Mouse (Mus musculus): ENCODE results near the gene Cd79b. TPM values are rescaled to one million over a fixed set of nuclear protein-coding genes. Genes with fewer than 3 reads are reported as not detected.
A peak's percentile ranks its signal among the peaks of the same experiment; 100 is the strongest.
"Not testable (repeated sequence)": the region's sequence is repeated elsewhere in the genome, so short reads cannot be mapped to it uniquely, and the experiment has no call there.

The Cd79b gene
- polyA plus RNA-seq (2015; fragmentation: Nextera tagmentation; extraction: Ambion mirVana): 3.5 and 3.7 TPM in 2 replicates

DNA sequence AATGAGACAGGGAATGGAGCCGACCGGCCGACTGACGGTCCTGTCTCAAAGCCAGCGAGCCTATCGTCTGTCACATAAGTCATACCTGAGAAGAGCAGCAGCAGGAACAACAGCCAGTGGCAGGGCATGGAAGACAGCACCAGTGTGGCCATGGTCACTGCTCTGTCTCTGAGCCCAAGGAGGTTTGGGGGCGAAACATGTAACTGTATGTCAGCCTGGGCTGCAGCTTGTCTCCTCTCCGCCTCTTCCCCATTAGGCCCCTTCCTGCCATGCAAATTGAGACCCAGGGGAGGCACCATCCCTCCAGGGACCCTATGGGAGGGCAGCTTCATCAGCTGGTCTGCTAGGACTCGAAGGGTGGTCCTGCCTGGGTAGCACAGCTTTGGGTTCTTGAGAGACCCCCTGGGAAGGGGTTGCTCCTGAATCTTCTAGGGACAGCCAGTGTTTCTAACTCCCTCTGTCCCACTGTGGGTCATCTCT, at the start of gene Cd79b:
TSS of gene Cd79b (minus strand) at position 430 of the 480 bp plus-strand sequence.
- H3K4me1 ChIP-seq: 0 out of 2 replicates have a peak, but pooled peaks cover 16% of the 10 kb centered on the region
- H3K27me3 ChIP-seq (replicated peaks): no peaks in the 10 kb centered on the region
- H3K4me2 ChIP-seq: no peak within 1 kb of the TSS
- no peak within 1 kb of the TSS for H3K27ac ChIP-seq
- no peak for ATAC-seq (ENCODE audit: insufficient read depth, low FRiP score, low read depth)
- 61% methylated on average over 9 of the region's 9 CpGs for WGBS
- no peaks in the 10 kb centered on the region for H3K36me3 ChIP-seq
- no peaks in the 10 kb centered on the region for H3K9me3 ChIP-seq
- H3K4me3 ChIP-seq (replicated peaks): no peak within 1 kb of the TSS
- H3K9ac ChIP-seq: no peak within 1 kb of the TSS

DNA sequence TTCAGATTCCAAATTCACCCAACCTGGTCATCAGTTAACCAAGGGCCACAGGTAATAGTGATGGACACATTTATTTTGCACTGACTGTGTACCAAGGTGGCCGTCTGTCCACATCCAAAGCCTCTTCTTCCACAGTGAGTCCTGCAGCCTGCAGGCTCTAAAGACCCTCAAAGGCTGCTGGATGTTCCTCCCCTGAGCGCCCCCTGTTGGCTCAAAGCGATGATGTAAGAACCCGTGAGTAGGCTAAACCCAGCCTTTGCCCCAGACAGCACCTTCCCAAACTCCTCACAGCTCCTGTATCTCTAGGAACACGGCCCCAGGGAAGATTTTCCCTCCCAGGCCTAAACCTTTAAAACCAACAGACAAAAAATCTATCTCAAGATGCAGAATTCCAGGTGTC, 44.8 kb upstream of the Cd79b start:
- 26% methylated on average over 5 of the region's 5 CpGs for WGBS
- Histone ChIP-seq H3K4me3 (replicated peaks) (no peak overlapping the region), H3K9ac (no peak overlapping the region), H3K36me3 (no peaks in the 10 kb centered on the region), H3K27ac (no peak overlapping the region), H3K9me3 (no peaks in the 10 kb centered on the region), H3K27me3 (replicated peaks) (no peaks in the 10 kb centered on the region; the same call in 1 of the 2 replicates), H3K4me2 (no peak overlapping the region), H3K4me1 (0 out of 2 replicates have a peak, but pooled peaks cover 4% of the 10 kb centered on the region)
- ATAC-seq (ENCODE audit: insufficient read depth, low FRiP score, low read depth): no peak

DNA sequence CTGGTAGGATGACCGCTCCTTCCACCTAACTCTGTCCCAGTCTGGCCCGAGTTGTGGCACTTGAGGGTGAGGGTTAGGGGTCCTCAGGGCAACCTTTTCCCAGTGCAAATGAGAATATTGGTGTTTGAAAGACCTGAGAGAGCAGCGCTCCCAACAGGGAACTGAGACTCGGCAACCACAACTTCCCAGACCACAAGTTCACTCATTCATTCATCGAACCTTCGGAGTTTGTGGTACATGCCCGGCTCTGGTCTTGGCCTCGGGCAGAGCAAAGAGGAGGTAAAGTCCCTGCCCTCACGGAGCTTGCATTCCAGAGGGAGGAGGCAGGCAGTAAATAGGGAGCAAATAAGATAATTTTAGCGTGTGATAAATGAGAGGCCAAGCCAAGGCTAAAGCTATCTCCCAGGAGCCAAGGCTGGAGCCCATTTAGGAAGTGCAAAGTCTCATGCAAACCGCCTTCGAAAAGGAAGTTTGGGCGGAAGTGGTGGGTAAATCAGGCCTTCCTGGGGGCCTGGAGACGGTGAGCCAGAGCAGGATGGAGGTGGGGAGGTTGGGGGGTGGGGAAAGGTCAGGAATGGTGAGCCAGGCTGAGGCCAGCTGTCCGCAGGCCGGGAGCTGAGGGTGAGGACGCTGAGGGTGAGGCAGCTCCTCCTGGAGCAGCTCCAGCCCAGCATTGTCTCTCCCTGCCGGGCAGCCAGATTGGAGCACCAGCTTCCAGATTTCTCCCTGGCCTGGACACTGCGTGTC, 41.0 kb upstream of the Cd79b start:
- no peak for ATAC-seq (ENCODE audit: insufficient read depth, low FRiP score, low read depth)
- H3K4me1 ChIP-seq: 0 out of 2 replicates have a peak, but pooled peaks cover 4% of the 10 kb centered on the region
- H3K36me3 ChIP-seq: no peaks in the 10 kb centered on the region
- H3K9me3 ChIP-seq: no peaks in the 10 kb centered on the region
- no peak overlapping the region for H3K9ac ChIP-seq
- no peak overlapping the region for H3K27ac ChIP-seq
- WGBS: 46% methylated on average over 19 of the region's 19 CpGs
- no peaks in the 10 kb centered on the region; the same call in 1 of the 2 replicates for H3K27me3 ChIP-seq (replicated peaks)
- no peak overlapping the region for H3K4me3 ChIP-seq (replicated peaks)
- no peak overlapping the region for H3K4me2 ChIP-seq

GRCm38 (mm10) chr11:106354181-106354580, 39.6 kb upstream of the Cd79b start:
- H3K27ac ChIP-seq: no peak overlapping the region
- no peak overlapping the region for H3K4me3 ChIP-seq (replicated peaks)
- H3K4me1 ChIP-seq: 0 out of 2 replicates have a peak, but pooled peaks cover 4% of the 10 kb centered on the region
- no peak overlapping the region for H3K9ac ChIP-seq
- H3K36me3 ChIP-seq: no peaks in the 10 kb centered on the region
- H3K27me3 ChIP-seq (replicated peaks): no peaks in the 10 kb centered on the region
- no peaks in the 10 kb centered on the region for H3K9me3 ChIP-seq
- H3K4me2 ChIP-seq: no peak overlapping the region
- ATAC-seq (ENCODE audit: insufficient read depth, low FRiP score, low read depth): no peak
- WGBS: 39% methylated on average over 1 of the region's 1 CpGs

- no peak within 1 kb of the TSS for H3K4me2 ChIP-seq
- no peaks in the 10 kb centered on the region for H3K27me3 ChIP-seq (replicated peaks)
- H3K36me3 ChIP-seq: no peaks in the 10 kb centered on the region
- H3K4me1 ChIP-seq: 0 out of 2 replicates have a peak, but pooled peaks cover 4% of the 10 kb centered on the region
- H3K4me3 ChIP-seq (replicated peaks): no peak within 1 kb of the TSS
- no peaks in the 10 kb centered on the region for H3K9me3 ChIP-seq
- H3K9ac ChIP-seq: no peak within 1 kb of the TSS
- no peak within 1 kb of the TSS for H3K27ac ChIP-seq
- 83% methylated on average over 12 of the region's 12 CpGs for WGBS
- ATAC-seq (ENCODE audit: insufficient read depth, low FRiP score, low read depth): no peak
These were observed 38.6 kb upstream of the Cd79b start, which contains the start of gene Scn4a for GRCm38 (mm10) chr11:106353188-106353587. TSS of gene Scn4a (minus strand) at chr11:106353288.

DNA sequence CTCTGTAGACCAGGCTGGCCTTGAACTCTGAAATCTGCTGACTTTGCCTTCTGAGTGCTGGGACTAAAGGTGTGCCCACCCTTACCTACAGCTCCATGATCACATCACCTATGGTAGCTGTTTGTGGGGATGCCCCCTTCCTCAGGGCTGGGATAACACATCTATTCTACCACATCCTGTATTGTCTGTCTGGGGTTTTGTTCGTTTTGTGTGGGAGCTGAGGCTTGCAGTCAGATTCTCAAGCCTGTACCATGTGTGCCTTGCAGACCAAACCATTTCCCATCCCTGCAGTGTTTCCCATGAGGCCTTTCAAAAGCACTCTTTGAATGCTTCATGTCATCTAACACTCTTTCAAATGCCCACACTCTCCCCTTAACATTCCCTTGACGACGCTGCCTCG, 37.4 kb upstream of the Cd79b start:
- Histone ChIP-seq H3K36me3 (no peaks in the 10 kb centered on the region), H3K4me1 (0 out of 2 replicates have a peak, but pooled peaks cover 4% of the 10 kb centered on the region), H3K27me3 (replicated peaks) (no peaks in the 10 kb centered on the region), H3K4me3 (replicated peaks) (no peak overlapping the region), H3K27ac (no peak overlapping the region), H3K4me2 (no peak overlapping the region), H3K9me3 (no peaks in the 10 kb centered on the region), H3K9ac (no peak overlapping the region)
- 81% methylated on average over 4 of the region's 4 CpGs for WGBS
- ATAC-seq (ENCODE audit: insufficient read depth, low FRiP score, low read depth): no peak

- no peaks in the 10 kb centered on the region for H3K36me3 ChIP-seq
- H3K27ac ChIP-seq: no peak overlapping the region
- no peak for ATAC-seq (ENCODE audit: insufficient read depth, low FRiP score, low read depth)
- H3K27me3 ChIP-seq (replicated peaks): no peaks in the 10 kb centered on the region
- 64% methylated on average over 3 of the region's 3 CpGs for WGBS
- H3K9ac ChIP-seq: no peak overlapping the region
- H3K4me2 ChIP-seq: no peak overlapping the region
- no peaks in the 10 kb centered on the region for H3K9me3 ChIP-seq
- no peak overlapping the region for H3K4me3 ChIP-seq (replicated peaks)
- 0 out of 2 replicates have a peak, but pooled peaks cover 4% of the 10 kb centered on the region for H3K4me1 ChIP-seq
These were observed 36.7 kb upstream of the Cd79b start for GRCm38 (mm10) chr11:106351253-106351652.

DNA sequence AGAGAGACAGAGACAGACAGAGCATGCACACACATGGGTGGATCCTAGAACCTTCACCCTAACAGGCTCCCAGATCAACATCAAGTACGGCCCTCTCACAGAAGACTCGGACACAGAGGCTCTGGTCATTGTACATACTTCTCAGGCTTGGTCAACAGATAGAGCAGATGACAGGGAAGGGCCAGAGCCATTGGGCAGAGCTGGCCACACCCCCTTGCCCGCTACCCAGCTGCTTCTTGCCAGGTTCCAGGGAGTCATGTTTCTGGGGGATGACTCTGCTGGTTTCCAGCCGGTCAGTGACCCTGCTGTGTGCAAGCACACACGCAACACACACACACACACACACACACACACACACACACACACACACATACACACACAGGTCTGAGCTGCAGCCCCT, 36.3 kb upstream of the Cd79b start:
- Histone ChIP-seq H3K27ac (no peak overlapping the region), H3K9me3 (no peaks in the 10 kb centered on the region), H3K4me1 (0 out of 2 replicates have a peak, but pooled peaks cover 3% of the 10 kb centered on the region), H3K4me2 (no peak overlapping the region), H3K27me3 (replicated peaks) (no peaks in the 10 kb centered on the region), H3K36me3 (no peaks in the 10 kb centered on the region), H3K9ac (no peak overlapping the region), H3K4me3 (replicated peaks) (no peak overlapping the region)
- ATAC-seq (ENCODE audit: insufficient read depth, low FRiP score, low read depth): no peak
- WGBS: 55% methylated on average over 5 of the region's 5 CpGs

- ATAC-seq (ENCODE audit: insufficient read depth, low FRiP score, low read depth): no peak
- Histone ChIP-seq H3K4me2 (no peak overlapping the region), H3K27me3 (replicated peaks) (no peaks in the 10 kb centered on the region), H3K36me3 (no peaks in the 10 kb centered on the region), H3K9me3 (no peaks in the 10 kb centered on the region), H3K27ac (no peak overlapping the region), H3K9ac (no peak overlapping the region), H3K4me1 (no peaks in the 10 kb centered on the region; the same call in 1 of the 2 replicates), H3K4me3 (replicated peaks) (no peak overlapping the region)
- 71% methylated on average over 6 of the region's 6 CpGs for WGBS
These were observed 35.2 kb upstream of the Cd79b start for GRCm38 (mm10) chr11:106349772-106350171.

DNA sequence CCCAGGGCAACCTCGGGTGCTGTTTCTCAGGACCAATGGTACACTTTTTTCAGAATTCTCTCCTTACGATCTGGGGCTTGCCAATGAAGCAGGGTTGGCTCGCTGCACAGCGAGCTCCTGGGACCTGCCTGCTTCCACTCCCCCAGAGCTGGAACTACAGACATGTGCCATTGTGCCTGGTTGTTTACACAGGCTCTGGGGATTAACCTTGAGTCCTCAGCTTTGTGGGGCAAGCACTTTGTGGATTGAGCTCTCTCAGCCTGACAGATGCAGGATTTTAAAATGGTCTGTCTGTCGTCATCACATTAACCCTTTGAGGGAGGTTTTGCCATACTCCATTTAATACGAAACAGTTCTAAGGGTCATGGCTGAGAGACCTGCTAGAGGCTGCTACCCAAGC, 30.3 kb upstream of the Cd79b start:
- Histone ChIP-seq H3K27ac (no peak overlapping the region), H3K9me3 (no peaks in the 10 kb centered on the region), H3K36me3 (no peaks in the 10 kb centered on the region), H3K27me3 (replicated peaks) (no peaks in the 10 kb centered on the region), H3K4me3 (replicated peaks) (no peak overlapping the region), H3K4me1 (no peaks in the 10 kb centered on the region; the same call in 1 of the 2 replicates), H3K4me2 (no peak overlapping the region), H3K9ac (no peak overlapping the region)
- WGBS: 30% methylated on average over 6 of the region's 6 CpGs
- ATAC-seq (ENCODE audit: insufficient read depth, low FRiP score, low read depth): peak; percentile 65; the same call in 1 of the 2 replicates

DNA sequence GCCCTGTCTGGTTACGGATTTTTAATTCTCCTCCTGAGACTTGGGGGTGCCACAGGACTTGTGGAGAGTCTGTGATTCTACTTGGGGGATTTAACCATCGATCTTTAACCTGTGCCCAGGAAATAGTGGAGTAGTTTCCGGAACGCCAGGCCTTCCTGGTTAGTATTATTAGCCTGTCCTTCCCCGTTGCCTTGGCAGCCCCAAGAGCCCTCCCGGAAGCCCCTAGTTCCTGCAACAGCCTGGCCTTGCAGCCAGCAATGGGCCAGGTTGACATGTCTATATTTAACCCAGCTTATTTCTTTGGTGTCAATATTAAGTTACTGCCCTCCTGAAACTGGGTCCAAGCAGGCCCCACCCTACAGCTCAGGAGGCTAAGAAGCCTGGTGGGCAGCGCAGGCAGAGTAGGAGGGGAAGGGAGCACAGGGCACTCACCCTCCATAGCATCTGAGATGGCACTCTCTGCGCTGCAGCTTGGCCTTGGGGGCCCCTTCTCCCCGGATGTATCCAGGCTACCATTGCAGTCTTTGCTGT, 26.5 kb upstream of the Cd79b start:
- Histone ChIP-seq H3K4me3 (replicated peaks) (no peak overlapping the region), H3K27me3 (replicated peaks) (no peaks in the 10 kb centered on the region), H3K9ac (no peak overlapping the region), H3K27ac (no peak overlapping the region), H3K4me1 (no peaks in the 10 kb centered on the region; the same call in 1 of the 2 replicates), H3K9me3 (no peaks in the 10 kb centered on the region), H3K4me2 (no peak overlapping the region), H3K36me3 (no peaks in the 10 kb centered on the region)
- 76% methylated on average over 9 of the region's 9 CpGs for WGBS
- ATAC-seq (ENCODE audit: insufficient read depth, low FRiP score, low read depth): no peak

DNA sequence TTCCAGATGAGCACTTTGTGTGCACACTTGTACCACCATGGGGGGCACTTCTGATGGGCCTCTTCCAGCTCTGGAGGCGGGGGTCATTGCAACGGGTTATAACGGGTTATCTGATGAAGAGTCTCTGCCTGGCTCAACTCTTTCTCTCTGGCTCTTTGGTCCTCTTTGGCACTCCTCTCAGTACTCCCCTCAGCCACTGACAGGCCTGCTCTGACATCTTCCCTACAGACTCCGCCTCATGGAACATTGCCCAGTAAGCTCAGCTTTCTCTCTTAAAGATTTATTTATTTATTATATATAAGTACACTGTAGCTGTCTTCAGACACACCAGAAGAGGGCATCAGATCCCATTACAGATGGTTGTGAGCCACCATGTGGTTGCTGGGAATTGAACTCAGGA, 24.8 kb upstream of the Cd79b start:
- ATAC-seq (ENCODE audit: insufficient read depth, low FRiP score, low read depth): not testable (repeated sequence)
- 86% methylated on average over 4 of the region's 4 CpGs for WGBS

More for the DNA sequence above, 24.8 kb upstream of the Cd79b start:
- not testable (repeated sequence) for H3K9me3 ChIP-seq; H3K4me2 ChIP-seq; H3K27ac ChIP-seq; H3K36me3 ChIP-seq; H3K27me3 ChIP-seq (replicated peaks); H3K4me1 ChIP-seq; H3K9ac ChIP-seq; H3K4me3 ChIP-seq (replicated peaks)
